Mouse (Mus musculus) hindbrain, embryonic 12.5 days (tissue): ENCODE measurements around the gene Usp2. TPM values are rescaled to one million over a fixed set of nuclear protein-coding genes. Genes with fewer than 3 reads are reported as not detected.
A peak's percentile ranks its signal among the peaks of the same experiment; 100 is the strongest.

ENCODE experiments used
- ATAC-seq: fragments of 200-750 bp; cut with Nextera tagmentation; 2 replicates; pipeline ENCODE4 v1.8.0; 2017; ENCODE audit warnings: moderate TSS enrichment; ENCODE audit not compliant: low FRiP score
- H3K27ac ChIP-seq: fragments of 300-500 bp; sonication (generic); 2 replicates; pipeline ENCODE4 v1.5.1; 2016; ENCODE audit warnings: mild to moderate bottlenecking
- H3K27me3 ChIP-seq: fragments of 300-500 bp; sonication (generic); 2 replicates; pipeline ENCODE4 v1.6.1; 2016; ENCODE audit warnings: mild to moderate bottlenecking
- H3K36me3 ChIP-seq: fragments of 300-500 bp; sonication (generic); 2 replicates; pipeline ENCODE4 v1.6.1; 2016; ENCODE audit warnings: mild to moderate bottlenecking
- H3K4me1 ChIP-seq: fragments of 300-500 bp; sonication (generic); 2 replicates; pipeline ENCODE4 v1.6.1; 2016
- H3K4me2 ChIP-seq: fragments of 300-500 bp; sonication (generic); replicated peaks from 2 replicates; pipeline ENCODE4 v1.6.1; 2016; ENCODE audit warnings: mild to moderate bottlenecking
- H3K4me3 ChIP-seq: fragments of 300-500 bp; sonication (generic); 2 replicates; pipeline ENCODE4 v1.5.1; 2016; ENCODE audit warnings: mild to moderate bottlenecking
- H3K9ac ChIP-seq: fragments of 300-500 bp; sonication (generic); 2 replicates; pipeline ENCODE4 v1.6.1; 2016; ENCODE audit warnings: mild to moderate bottlenecking, moderate library complexity
- H3K9me3 ChIP-seq: fragments of 300-500 bp; sonication (generic); replicated peaks from 2 replicates; pipeline ENCODE4 v1.6.1; 2016; ENCODE audit warnings: mild to moderate bottlenecking
- WGBS: fragments of 180-500 bp; shearing (Covaris S2); methylation state at CpG from one replicate; pipeline ENCODE4 v1.1.7; 2016; 5-methylcytosine and 5-hydroxymethylcytosine counted together
- polyA plus RNA-seq: library from polyadenylated mRNA; unstranded; fragments of >200 nt; fragmentation: Nextera tagmentation; extraction: Ambion mirVana; gene quantifications from 2 replicates; pipeline ENCODE4 v1.2.1, GENCODE M21; 2016

Usp2 gene
- polyA plus RNA-seq, 1 experiment from 2014 or later = 14.2 TPM

- Histone ChIP-seq H3K4me3 (no peak overlapping the region), H3K4me2 (no peak overlapping the region), H3K27ac (no peak overlapping the region), H3K36me3 (no peaks in the 10 kb centered on the region), H3K4me1 (peaks cover 30% of the 10 kb centered on the region), H3K27me3 (peaks cover 37% of the 10 kb centered on the region), H3K9me3 (no peaks in the 10 kb centered on the region), H3K9ac (no peak overlapping the region)
- no peak for ATAC-seq
- WGBS = 72% methylated on average over 10 of the region's 10 CpGs
These were observed 13.4 kb downstream of the Usp2 start for GRCm38 (mm10) chr9:44079997-44080780.

GRCm38 (mm10) chr9:44080953-44081352 is 14.1 kb downstream of the Usp2 start:
- Histone ChIP-seq H3K4me2 (no peak overlapping the region), H3K4me3 (no peak overlapping the region), H3K36me3 (no peaks in the 10 kb centered on the region), H3K9ac (no peak overlapping the region), H3K9me3 (no peaks in the 10 kb centered on the region), H3K27ac (no peak overlapping the region), H3K27me3 (peaks cover 44% of the 10 kb centered on the region), H3K4me1 (peaks cover 37% of the 10 kb centered on the region)
- 90% methylated on average over 5 of the region's 5 CpGs for WGBS
- ATAC-seq = no peak

- H3K9ac ChIP-seq = no peak overlapping the region
- no peaks in the 10 kb centered on the region for H3K36me3 ChIP-seq
- H3K27me3 ChIP-seq = peaks cover 51% of the 10 kb centered on the region
- H3K4me3 ChIP-seq = no peak overlapping the region
- no peak for ATAC-seq
- H3K4me1 ChIP-seq = peaks cover 41% of the 10 kb centered on the region
- H3K9me3 ChIP-seq = no peaks in the 10 kb centered on the region
- no peak overlapping the region for H3K4me2 ChIP-seq
- WGBS = 77% methylated on average over 5 of the region's 5 CpGs
- H3K27ac ChIP-seq = no peak overlapping the region
These were observed 14.8 kb downstream of the Usp2 start for GRCm38 (mm10) chr9:44081581-44081980.

GRCm38 (mm10) chr9:44082266-44082665 is 15.4 kb downstream of the Usp2 start:
- WGBS = 93% methylated on average over 5 of the region's 5 CpGs
- peaks cover 57% of the 10 kb centered on the region for H3K27me3 ChIP-seq

GRCm38 (mm10) chr9:44083392-44084121 is 16.7 kb downstream of the Usp2 start:
- WGBS = 9% methylated on average over 23 of the region's 23 CpGs
- H3K27ac ChIP-seq = no peak overlapping the region
- no peaks in the 10 kb centered on the region for H3K9me3 ChIP-seq
- ATAC-seq = no peak
- H3K27me3 ChIP-seq = peaks cover 55% of the 10 kb centered on the region
- peak overlapping the region; percentile 96 for H3K4me2 ChIP-seq
- no peak overlapping the region for H3K9ac ChIP-seq
- peaks cover 48% of the 10 kb centered on the region for H3K4me1 ChIP-seq
- H3K4me3 ChIP-seq = peak overlapping the region; percentile 58; the same call in 1 of the 2 replicates
- H3K36me3 ChIP-seq = no peaks in the 10 kb centered on the region

More at GRCm38 (mm10) chr9:44082266-44082665, 15.4 kb downstream of the Usp2 start:
- Histone ChIP-seq H3K27ac (no peak overlapping the region), H3K4me1 (peaks cover 40% of the 10 kb centered on the region), H3K4me3 (no peak overlapping the region), H3K9ac (no peak overlapping the region), H3K9me3 (no peaks in the 10 kb centered on the region), H3K4me2 (no peak overlapping the region), H3K36me3 (no peaks in the 10 kb centered on the region)
- ATAC-seq = no peak

GRCm38 (mm10) chr9:44084236-44084635 is 17.4 kb downstream of the Usp2 start:
- no peak for ATAC-seq
- Histone ChIP-seq H3K4me1 (peaks cover 41% of the 10 kb centered on the region), H3K4me2 (peak overlapping the region; percentile 96), H3K27ac (no peak overlapping the region), H3K27me3 (peaks cover 55% of the 10 kb centered on the region), H3K36me3 (no peaks in the 10 kb centered on the region), H3K9ac (peak overlapping the region; percentile 72), H3K9me3 (no peaks in the 10 kb centered on the region), H3K4me3 (peak overlapping the region; percentile 58)
- WGBS = under 1% methylated on average over 14 of the region's 14 CpGs

- H3K4me2 ChIP-seq = peak overlapping the region; percentile 96
- H3K4me1 ChIP-seq = peaks cover 41% of the 10 kb centered on the region
- peak; percentile 64 for ATAC-seq
- peak overlapping the region; percentile 58 for H3K4me3 ChIP-seq
- H3K27me3 ChIP-seq = peaks cover 55% of the 10 kb centered on the region
- H3K27ac ChIP-seq = no peak overlapping the region
- H3K36me3 ChIP-seq = no peaks in the 10 kb centered on the region
- WGBS = under 1% methylated on average over 60 of the region's 62 CpGs
- H3K9me3 ChIP-seq = no peaks in the 10 kb centered on the region
- peak overlapping the region; percentile 72 for H3K9ac ChIP-seq
These were observed 17.9 kb downstream of the Usp2 start for GRCm38 (mm10) chr9:44084659-44085229.

GRCm38 (mm10) chr9:44085276-44085675 is 18.5 kb downstream of the Usp2 start:
- peak overlapping the region; percentile 96 for H3K4me2 ChIP-seq
- H3K9ac ChIP-seq = peak overlapping the region; percentile 72
- no peak overlapping the region for H3K27ac ChIP-seq
- peaks cover 55% of the 10 kb centered on the region for H3K27me3 ChIP-seq
- H3K36me3 ChIP-seq = no peaks in the 10 kb centered on the region
- 2% methylated on average over 10 of the region's 10 CpGs for WGBS
- no peaks in the 10 kb centered on the region for H3K9me3 ChIP-seq
- peaks cover 41% of the 10 kb centered on the region for H3K4me1 ChIP-seq
- ATAC-seq = no peak; the same call in 1 of the 2 replicates
- H3K4me3 ChIP-seq = peak overlapping the region; percentile 58

GRCm38 (mm10) chr9:44085741-44086665 is 19.2 kb downstream of the Usp2 start:
- Histone ChIP-seq H3K27ac (no peak overlapping the region), H3K36me3 (no peaks in the 10 kb centered on the region), H3K9ac (no peak overlapping the region), H3K9me3 (no peaks in the 10 kb centered on the region), H3K27me3 (peaks cover 54% of the 10 kb centered on the region), H3K4me3 (peak overlapping the region; percentile 58; the same call in 1 of the 2 replicates), H3K4me1 (peaks cover 41% of the 10 kb centered on the region), H3K4me2 (peak overlapping the region; percentile 96)
- no peak for ATAC-seq
- 68% methylated on average over 15 of the region's 15 CpGs for WGBS

GRCm38 (mm10) chr9:44086960-44087359 is 20.1 kb downstream of the Usp2 start:
- no peak overlapping the region for H3K9ac ChIP-seq
- H3K4me3 ChIP-seq = no peak overlapping the region
- peaks cover 41% of the 10 kb centered on the region for H3K4me1 ChIP-seq
- H3K9me3 ChIP-seq = no peaks in the 10 kb centered on the region
- 47% methylated on average over 10 of the region's 10 CpGs for WGBS
- H3K4me2 ChIP-seq = no peak overlapping the region
- no peak overlapping the region for H3K27ac ChIP-seq
- H3K27me3 ChIP-seq = peaks cover 51% of the 10 kb centered on the region
- H3K36me3 ChIP-seq = no peaks in the 10 kb centered on the region
- ATAC-seq = no peak

- Histone ChIP-seq H3K27me3 (peaks cover 44% of the 10 kb centered on the region), H3K9ac (no peak overlapping the region)
- 9% methylated on average over 15 of the region's 15 CpGs for WGBS
These were observed 21.1 kb downstream of the Usp2 start for GRCm38 (mm10) chr9:44087761-44088455.

More at GRCm38 (mm10) chr9:44087761-44088455, 21.1 kb downstream of the Usp2 start:
- no peak overlapping the region for H3K27ac ChIP-seq
- peaks cover 41% of the 10 kb centered on the region for H3K4me1 ChIP-seq
- H3K4me3 ChIP-seq = no peak overlapping the region
- ATAC-seq = no peak
- no peaks in the 10 kb centered on the region for H3K9me3 ChIP-seq
- H3K36me3 ChIP-seq = no peaks in the 10 kb centered on the region
- no peak overlapping the region for H3K4me2 ChIP-seq
